Mouse (Mus musculus) ES-Bruce4 (cell line): Measurements from ENCODE around the gene Syt16.

Experiments used
- CTCF ChIP-seq: IDR thresholded peaks from one replicate; pipeline ENCODE4 v1.8.1; 2011; ENCODE audit warnings: low read depth, low read length
- EP300 ChIP-seq: IDR thresholded peaks from 2 replicates; pipeline ENCODE4 v1.6.1; 2011; ENCODE audit warnings: low read depth, low read length; ENCODE audit not compliant: insufficient read depth
- POLR2A ChIP-seq: IDR thresholded peaks from one replicate; pipeline ENCODE4 v1.8.1; 2011; ENCODE audit warnings: low read length; ENCODE audit not compliant: insufficient read depth

DNA sequence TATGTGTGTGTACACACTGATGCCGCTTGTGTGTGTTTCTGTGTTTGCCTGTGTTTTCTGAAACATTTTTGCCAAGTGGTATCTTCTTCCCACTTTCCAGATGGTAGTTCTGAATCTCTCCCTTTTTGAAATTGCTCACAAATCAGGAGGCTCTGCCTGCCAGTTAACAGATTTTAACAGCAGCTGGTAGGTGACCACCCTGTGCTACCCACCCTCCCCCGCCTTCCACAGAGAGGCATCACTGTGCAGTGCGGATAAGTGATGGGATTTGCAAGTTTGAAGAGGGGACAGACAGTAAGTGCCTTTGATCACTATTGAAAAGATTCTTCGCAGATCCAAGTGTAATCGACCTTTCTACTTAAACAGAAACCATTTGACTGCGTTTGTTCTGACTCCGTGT, 191.4 kb downstream of the Syt16 start:
- TF ChIP-seq CTCF, result no peak
- TF ChIP-seq POLR2A, result no peak
- TF ChIP-seq EP300, result no peak
